Mouse (Mus musculus): ENCODE data around the gene Sept9. TPM values are rescaled to one million over a fixed set of nuclear protein-coding genes. Genes with fewer than 3 reads are reported as not detected.

Sept9 gene
- polyA plus RNA-seq (2012; rRNA removed), result 44.6 and 45.3 TPM in 2 replicates

DNA sequence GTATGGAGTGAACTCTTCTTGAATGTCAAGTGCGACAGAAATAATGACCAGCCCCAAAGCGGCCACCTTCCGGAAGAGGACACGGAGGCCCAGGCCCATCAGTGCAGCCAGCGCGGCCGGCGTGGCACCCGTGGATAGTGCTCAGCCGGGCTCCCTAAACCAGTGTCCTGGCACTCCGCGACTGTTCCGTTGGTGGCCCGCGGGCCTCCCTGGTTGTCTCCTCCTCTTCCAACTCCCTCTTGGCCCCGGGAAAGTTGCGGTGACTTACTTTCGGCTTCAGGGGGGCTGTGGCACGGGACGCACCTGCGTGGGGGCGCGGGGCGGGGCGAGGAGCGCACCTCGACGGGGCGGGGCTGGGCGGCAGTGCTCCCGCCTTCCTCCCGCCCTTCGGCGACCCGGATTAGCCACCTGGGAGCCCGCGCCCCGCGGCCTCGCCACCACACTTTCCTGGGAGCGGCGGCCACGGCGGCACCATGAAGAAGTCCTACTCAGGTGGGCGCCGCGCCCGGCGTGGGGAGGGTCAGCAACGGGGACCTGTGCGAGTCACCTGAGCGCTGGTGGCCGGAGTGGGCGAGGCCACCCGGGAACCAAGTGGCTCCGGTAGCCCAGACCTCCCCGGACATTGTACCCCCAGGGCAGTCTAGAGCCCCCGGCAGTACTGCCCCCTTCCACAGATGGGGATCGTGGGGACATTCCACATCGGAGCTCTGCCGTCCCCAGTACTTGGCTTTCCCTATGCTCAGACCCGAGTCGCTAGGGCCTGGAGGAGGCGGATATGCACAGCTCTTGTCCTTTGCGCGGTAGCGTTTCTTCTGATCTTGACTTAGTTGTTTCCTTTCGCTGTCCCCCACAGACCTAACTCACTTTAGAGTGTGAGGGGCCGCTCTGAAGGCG, at the start of gene Sept9:
Sept9 (plus strand) TSS at position 380 of the 894 bp plus-strand sequence.
- no peak for DNase-seq (ENCODE audit: low read depth in 1 of 2, low spot score in 2 of 2)
- Histone ChIP-seq H3K4me3 (ENCODE audit: extremely low read depth, insufficient read depth, insufficient read length) (peak within 1 kb of the TSS; percentile 48; the same call in 1 of the 2 replicates), H3K36me3 (ENCODE audit: control insufficient read depth, insufficient read depth, low read length) (no peaks in the 10 kb centered on the region), H3K4me1 (ENCODE audit: control insufficient read depth, insufficient read depth, insufficient read length) (peaks cover 2% of the 10 kb centered on the region; the same call in 1 of the 2 replicates), H3K27ac (ENCODE audit: insufficient read depth, low read length) (peak within 1 kb of the TSS; percentile 1; the same call in 1 of the 2 replicates), H3K27me3 (ENCODE audit: control insufficient read depth, insufficient read depth, low read length) (no peaks in the 10 kb centered on the region; the same call in 1 of the 2 replicates)
- WGBS, result 10% methylated on average over 69 of the region's 70 CpGs
- no peak for TF ChIP-seq POLR2A (IDR thresholded peaks at IDR 0.05; ENCODE audit: low read depth, low read length)

DNA sequence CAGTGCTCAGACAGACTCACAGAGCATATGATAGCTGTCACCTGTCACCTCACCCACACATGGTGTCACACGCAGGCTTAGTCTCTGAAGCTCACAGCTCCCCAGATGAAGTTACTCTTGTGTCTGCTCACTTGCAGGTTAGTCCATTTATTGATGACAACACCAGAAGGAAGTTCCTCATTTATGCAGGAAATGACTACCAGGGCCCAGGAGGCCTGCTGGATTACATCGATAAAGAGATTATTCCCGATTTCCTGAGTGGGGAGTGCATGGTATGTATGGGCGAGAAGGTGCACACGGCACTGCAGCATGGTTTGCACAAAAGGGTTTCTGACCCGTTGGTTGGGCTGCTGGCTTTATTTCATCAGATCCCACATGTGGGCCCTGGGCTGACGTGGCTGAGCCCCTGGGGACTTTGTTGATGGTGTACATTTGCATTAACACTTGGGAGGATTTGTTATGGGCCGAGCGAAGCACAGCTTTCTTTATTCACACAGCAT, 48.9 kb upstream of the Sept9 start:
- H3K4me1 ChIP-seq (ENCODE audit: control insufficient read depth, insufficient read depth, insufficient read length), result no peaks in the 10 kb centered on the region; the same call in 1 of the 2 replicates
- H3K4me3 ChIP-seq (ENCODE audit: extremely low read depth, insufficient read depth, insufficient read length), result no peak overlapping the region
- no peak overlapping the region for H3K27ac ChIP-seq (ENCODE audit: insufficient read depth, low read length)
- H3K36me3 ChIP-seq (ENCODE audit: control insufficient read depth, insufficient read depth, low read length), result peaks cover 32% of the 10 kb centered on the region
- no peak for DNase-seq (ENCODE audit: low read depth in 1 of 2, low spot score in 2 of 2)
- no peak for TF ChIP-seq POLR2A (IDR thresholded peaks at IDR 0.05; ENCODE audit: low read depth, low read length)
- no peak for TF ChIP-seq CTCF (IDR thresholded peaks at IDR 0.05; ENCODE audit: extremely low read depth, insufficient read depth, insufficient read length, insufficient replicate concordance)
- no peaks in the 10 kb centered on the region for H3K27me3 ChIP-seq (ENCODE audit: control insufficient read depth, insufficient read depth, low read length)
- WGBS, result 55% methylated on average over 9 of the region's 9 CpGs

DNA sequence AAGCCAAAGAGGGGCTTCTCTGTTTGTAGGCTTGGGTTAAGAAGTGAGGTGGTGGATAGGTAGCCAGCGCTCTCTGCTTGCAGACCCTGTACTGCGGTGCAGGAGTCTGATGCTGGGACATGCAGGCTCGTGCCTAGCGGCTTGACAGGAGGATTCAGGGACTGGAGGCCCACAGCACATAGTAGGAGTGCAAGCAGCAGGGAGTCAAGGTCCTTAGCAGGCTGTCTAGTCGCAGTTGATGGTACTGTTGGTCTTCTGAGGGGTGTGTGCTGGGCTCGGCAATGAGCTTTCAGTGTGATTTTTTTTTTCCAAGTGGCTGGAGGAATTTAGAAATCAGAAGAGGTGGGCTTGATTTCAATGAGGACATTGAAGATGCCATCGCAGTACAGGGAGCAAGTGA, 48.0 kb upstream of the Sept9 start:
- WGBS, result 97% methylated on average over 7 of the region's 7 CpGs
- TF ChIP-seq POLR2A (IDR thresholded peaks at IDR 0.05; ENCODE audit: low read depth, low read length), result no peak
- TF ChIP-seq CTCF (IDR thresholded peaks at IDR 0.05; ENCODE audit: extremely low read depth, insufficient read depth, insufficient read length, insufficient replicate concordance), result no peak
- H3K27me3 ChIP-seq (ENCODE audit: control insufficient read depth, insufficient read depth, low read length), result no peaks in the 10 kb centered on the region
- DNase-seq (ENCODE audit: low read depth in 1 of 2, low spot score in 2 of 2), result no peak
- H3K4me3 ChIP-seq (ENCODE audit: extremely low read depth, insufficient read depth, insufficient read length), result no peak overlapping the region
- no peaks in the 10 kb centered on the region; the same call in 1 of the 2 replicates for H3K4me1 ChIP-seq (ENCODE audit: control insufficient read depth, insufficient read depth, insufficient read length)
- no peak overlapping the region for H3K27ac ChIP-seq (ENCODE audit: insufficient read depth, low read length)
- peaks cover 30% of the 10 kb centered on the region for H3K36me3 ChIP-seq (ENCODE audit: control insufficient read depth, insufficient read depth, low read length)

DNA sequence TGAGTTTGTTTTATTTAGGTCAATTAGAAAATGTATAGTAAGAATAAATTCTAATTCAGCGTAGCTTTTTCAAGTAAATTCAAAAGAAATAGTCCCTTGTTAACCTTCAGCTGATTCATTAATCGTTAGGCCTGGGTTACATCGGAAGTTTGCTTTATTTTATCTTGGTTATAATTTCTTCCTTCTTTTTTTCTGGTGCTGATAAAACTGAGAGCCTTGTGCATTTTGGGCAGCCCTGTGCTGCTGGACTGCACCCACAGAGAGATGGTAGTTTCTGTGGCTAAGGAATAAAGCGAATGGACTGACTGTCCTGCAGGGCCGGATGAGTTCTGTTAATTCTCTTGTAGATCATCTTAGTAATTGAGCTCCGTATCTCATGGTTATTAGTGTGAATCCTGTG, 46.9 kb upstream of the Sept9 start:
- Histone ChIP-seq H3K36me3 (ENCODE audit: control insufficient read depth, insufficient read depth, low read length) (peaks cover 28% of the 10 kb centered on the region), H3K27me3 (ENCODE audit: control insufficient read depth, insufficient read depth, low read length) (no peaks in the 10 kb centered on the region), H3K4me1 (ENCODE audit: control insufficient read depth, insufficient read depth, insufficient read length) (no peaks in the 10 kb centered on the region; the same call in 1 of the 2 replicates), H3K4me3 (ENCODE audit: extremely low read depth, insufficient read depth, insufficient read length) (no peak overlapping the region), H3K27ac (ENCODE audit: insufficient read depth, low read length) (no peak overlapping the region)
- WGBS, result 89% methylated on average over 6 of the region's 6 CpGs
- TF ChIP-seq POLR2A (IDR thresholded peaks at IDR 0.05; ENCODE audit: low read depth, low read length) (no peak), CTCF (IDR thresholded peaks at IDR 0.05; ENCODE audit: extremely low read depth, insufficient read depth, insufficient read length, insufficient replicate concordance) (no peak)
- DNase-seq (ENCODE audit: low read depth in 1 of 2, low spot score in 2 of 2), result no peak

DNA sequence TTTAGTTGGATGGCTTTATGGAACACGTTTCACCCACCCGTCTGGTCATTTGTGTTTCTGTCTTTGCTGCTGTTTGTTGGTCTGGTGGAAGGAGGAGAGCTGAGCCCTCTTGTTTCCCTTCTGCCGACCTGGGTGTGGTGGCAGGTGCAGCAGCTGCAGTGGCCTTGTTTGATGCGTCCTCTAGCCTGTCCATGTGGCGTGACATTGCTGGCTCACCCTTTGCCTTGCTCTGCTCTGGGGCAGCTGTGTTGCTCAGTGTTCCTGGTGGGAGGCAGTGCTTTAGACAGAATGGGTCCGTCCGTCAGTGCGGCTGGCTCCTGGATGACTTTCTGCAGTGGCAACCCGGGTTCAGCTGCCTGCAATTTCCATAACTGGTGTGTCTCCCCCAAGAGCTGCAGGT, 45.9 kb upstream of the Sept9 start:
- Histone ChIP-seq H3K27ac (ENCODE audit: insufficient read depth, low read length) (no peak overlapping the region), H3K4me1 (ENCODE audit: control insufficient read depth, insufficient read depth, insufficient read length) (no peaks in the 10 kb centered on the region; the same call in 1 of the 2 replicates), H3K27me3 (ENCODE audit: control insufficient read depth, insufficient read depth, low read length) (no peaks in the 10 kb centered on the region), H3K4me3 (ENCODE audit: extremely low read depth, insufficient read depth, insufficient read length) (no peak overlapping the region), H3K36me3 (ENCODE audit: control insufficient read depth, insufficient read depth, low read length) (peaks cover 25% of the 10 kb centered on the region)
- TF ChIP-seq CTCF (IDR thresholded peaks at IDR 0.05; ENCODE audit: extremely low read depth, insufficient read depth, insufficient read length, insufficient replicate concordance), result no peak
- TF ChIP-seq POLR2A (IDR thresholded peaks at IDR 0.05; ENCODE audit: low read depth, low read length), result no peak
- no peak for DNase-seq (ENCODE audit: low read depth in 1 of 2, low spot score in 2 of 2)
- 93% methylated on average over 9 of the region's 9 CpGs for WGBS

DNA sequence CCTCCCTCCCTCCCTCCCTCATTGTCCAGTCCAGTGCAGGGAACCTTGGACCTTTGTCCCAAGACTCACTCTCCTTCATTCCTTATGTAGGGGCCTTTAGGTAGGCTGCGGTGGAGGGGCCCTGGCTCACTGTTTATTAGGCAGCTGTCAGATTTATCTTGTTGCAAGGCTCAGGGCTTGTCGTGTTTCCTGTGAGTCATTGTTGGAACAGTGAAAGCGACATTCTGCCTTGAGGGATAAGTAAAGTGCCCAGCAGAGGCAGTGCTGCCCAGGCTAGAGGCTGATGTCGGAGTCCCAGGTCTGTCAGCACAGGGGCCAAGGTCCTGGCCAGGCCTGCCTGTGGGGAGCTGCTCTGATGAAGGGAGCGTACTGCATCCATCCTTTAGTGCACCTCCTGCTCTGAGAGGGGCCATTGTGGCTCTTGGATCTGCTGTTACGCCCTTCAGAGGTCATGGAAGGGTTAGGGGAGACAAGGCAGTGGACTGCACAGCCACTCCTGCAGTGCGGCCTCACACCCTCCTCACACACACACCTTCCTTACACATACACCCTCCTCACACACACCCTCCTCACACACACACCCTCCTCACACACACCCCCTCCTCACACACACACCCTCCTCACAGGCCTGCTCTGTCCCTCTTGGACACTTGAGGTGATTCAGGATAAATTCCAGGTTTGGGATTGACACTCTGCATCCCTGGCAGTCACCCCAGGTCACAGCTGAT, 45.2 kb upstream of the Sept9 start:
- no peak for DNase-seq (ENCODE audit: low read depth in 1 of 2, low spot score in 2 of 2)
- TF ChIP-seq CTCF (IDR thresholded peaks at IDR 0.05; ENCODE audit: extremely low read depth, insufficient read depth, insufficient read length, insufficient replicate concordance) (no peak), POLR2A (IDR thresholded peaks at IDR 0.05; ENCODE audit: low read depth, low read length) (no peak)
- Histone ChIP-seq H3K36me3 (ENCODE audit: control insufficient read depth, insufficient read depth, low read length) (peaks cover 28% of the 10 kb centered on the region), H3K4me3 (ENCODE audit: extremely low read depth, insufficient read depth, insufficient read length) (no peak overlapping the region), H3K27me3 (ENCODE audit: control insufficient read depth, insufficient read depth, low read length) (no peaks in the 10 kb centered on the region), H3K4me1 (ENCODE audit: control insufficient read depth, insufficient read depth, insufficient read length) (no peaks in the 10 kb centered on the region; the same call in 1 of the 2 replicates), H3K27ac (ENCODE audit: insufficient read depth, low read length) (no peak overlapping the region)
- WGBS, result 84% methylated on average over 7 of the region's 7 CpGs
